Mouse (Mus musculus): ENCODE data around the gene Cdh13. TPM values are rescaled to one million over a fixed set of nuclear protein-coding genes. Genes with fewer than 3 reads are reported as not detected.

Cdh13 gene
- polyA plus RNA-seq, 1 experiment from 2014 or later = 56.3 TPM

GRCm38 (mm10) chr8:118313426-118314187, 30.1 kb downstream of the Cdh13 start:
- peak; percentile 56; the same call in 1 of the 2 replicates for ATAC-seq
- H3K36me3 ChIP-seq = no peaks in the 10 kb centered on the region
- no peaks in the 10 kb centered on the region for H3K27me3 ChIP-seq
- H3K9ac ChIP-seq (replicated peaks) = no peak overlapping the region
- 69% methylated on average over 17 of the region's 17 CpGs for WGBS
- no peak overlapping the region for H3K4me3 ChIP-seq (replicated peaks)
- no peak overlapping the region for H3K4me2 ChIP-seq (replicated peaks)
- H3K9me3 ChIP-seq = no peaks in the 10 kb centered on the region
- H3K27ac ChIP-seq = 0 out of 2 replicates have a peak overlapping the region, but pooled peaks have one; percentile 56
- peaks cover 12% of the 10 kb centered on the region for H3K4me1 ChIP-seq (replicated peaks)

GRCm38 (mm10) chr8:118314188-118314563, 30.6 kb downstream of the Cdh13 start:
- H3K4me2 ChIP-seq (replicated peaks) = no peak overlapping the region
- no peak overlapping the region for H3K9ac ChIP-seq (replicated peaks)
- ATAC-seq = no peak
- no peaks in the 10 kb centered on the region for H3K27me3 ChIP-seq
- no peak overlapping the region for H3K4me3 ChIP-seq (replicated peaks)
- 82% methylated on average over 6 of the region's 6 CpGs for WGBS
- H3K4me1 ChIP-seq (replicated peaks) = peaks cover 12% of the 10 kb centered on the region
- H3K36me3 ChIP-seq = no peaks in the 10 kb centered on the region
- no peaks in the 10 kb centered on the region for H3K9me3 ChIP-seq
- no peak overlapping the region for H3K27ac ChIP-seq

- Histone ChIP-seq H3K4me1 (replicated peaks) (peaks cover 12% of the 10 kb centered on the region), H3K9me3 (no peaks in the 10 kb centered on the region), H3K27ac (no peak overlapping the region), H3K36me3 (no peaks in the 10 kb centered on the region), H3K9ac (replicated peaks) (no peak overlapping the region), H3K4me2 (replicated peaks) (no peak overlapping the region), H3K27me3 (no peaks in the 10 kb centered on the region), H3K4me3 (replicated peaks) (no peak overlapping the region)
- WGBS = 93% methylated on average over 7 of the region's 7 CpGs
- no peak for ATAC-seq
These were observed 31.4 kb downstream of the Cdh13 start for GRCm38 (mm10) chr8:118314932-118315331.

GRCm38 (mm10) chr8:118316440-118316839, 32.9 kb downstream of the Cdh13 start:
- no peaks in the 10 kb centered on the region for H3K36me3 ChIP-seq
- H3K9ac ChIP-seq (replicated peaks) = no peak overlapping the region
- no peak for ATAC-seq
- H3K9me3 ChIP-seq = no peaks in the 10 kb centered on the region
- H3K27ac ChIP-seq = no peak overlapping the region
- WGBS = 90% methylated on average over 12 of the region's 12 CpGs
- H3K27me3 ChIP-seq = no peaks in the 10 kb centered on the region
- H3K4me3 ChIP-seq (replicated peaks) = no peak overlapping the region
- peaks cover 9% of the 10 kb centered on the region for H3K4me1 ChIP-seq (replicated peaks)
- H3K4me2 ChIP-seq (replicated peaks) = no peak overlapping the region

- Histone ChIP-seq H3K36me3 (no peaks in the 10 kb centered on the region), H3K9ac (replicated peaks) (no peak overlapping the region), H3K4me2 (replicated peaks) (no peak overlapping the region), H3K27me3 (no peaks in the 10 kb centered on the region), H3K9me3 (no peaks in the 10 kb centered on the region), H3K4me3 (replicated peaks) (no peak overlapping the region), H3K27ac (no peak overlapping the region), H3K4me1 (replicated peaks) (no peaks in the 10 kb centered on the region)
- WGBS = 66% methylated on average over 1 of the region's 1 CpGs
- no peak for ATAC-seq
These were observed 37.0 kb downstream of the Cdh13 start for GRCm38 (mm10) chr8:118320566-118320965.

- ATAC-seq = no peak
- WGBS = 77% methylated on average over 3 of the region's 3 CpGs
These were observed 39.9 kb downstream of the Cdh13 start for GRCm38 (mm10) chr8:118323421-118323820.

GRCm38 (mm10) chr8:118334933-118335332, 51.4 kb downstream of the Cdh13 start:
- no peak for ATAC-seq
- no peak overlapping the region for H3K4me3 ChIP-seq (replicated peaks)
- 77% methylated on average over 7 of the region's 7 CpGs for WGBS

More at GRCm38 (mm10) chr8:118323421-118323820, 39.9 kb downstream of the Cdh13 start:
- Histone ChIP-seq H3K36me3 (no peaks in the 10 kb centered on the region), H3K9me3 (no peaks in the 10 kb centered on the region), H3K27ac (no peak overlapping the region), H3K9ac (replicated peaks) (no peak overlapping the region), H3K4me3 (replicated peaks) (no peak overlapping the region), H3K4me1 (replicated peaks) (no peaks in the 10 kb centered on the region), H3K4me2 (replicated peaks) (no peak overlapping the region), H3K27me3 (no peaks in the 10 kb centered on the region)

GRCm38 (mm10) chr8:118339711-118340110, 56.2 kb downstream of the Cdh13 start:
- no peak for ATAC-seq

More at GRCm38 (mm10) chr8:118334933-118335332, 51.4 kb downstream of the Cdh13 start:
- no peaks in the 10 kb centered on the region for H3K9me3 ChIP-seq
- H3K4me1 ChIP-seq (replicated peaks) = peaks cover 9% of the 10 kb centered on the region
- no peaks in the 10 kb centered on the region for H3K36me3 ChIP-seq
- no peak overlapping the region for H3K9ac ChIP-seq (replicated peaks)
- no peak overlapping the region for H3K4me2 ChIP-seq (replicated peaks)
- H3K27ac ChIP-seq = no peak overlapping the region
- no peaks in the 10 kb centered on the region for H3K27me3 ChIP-seq

GRCm38 (mm10) chr8:118343267-118343666, 59.7 kb downstream of the Cdh13 start:
- ATAC-seq = no peak
- H3K9me3 ChIP-seq = no peaks in the 10 kb centered on the region
- no peak overlapping the region for H3K4me2 ChIP-seq (replicated peaks)
- no peak overlapping the region for H3K27ac ChIP-seq
- no peak overlapping the region for H3K4me3 ChIP-seq (replicated peaks)
- H3K9ac ChIP-seq (replicated peaks) = no peak overlapping the region
- WGBS = 74% methylated on average over 4 of the region's 4 CpGs
- no peaks in the 10 kb centered on the region for H3K27me3 ChIP-seq
- peaks cover 11% of the 10 kb centered on the region for H3K4me1 ChIP-seq (replicated peaks)
- H3K36me3 ChIP-seq = no peaks in the 10 kb centered on the region

More at GRCm38 (mm10) chr8:118339711-118340110, 56.2 kb downstream of the Cdh13 start:
- H3K9me3 ChIP-seq = no peaks in the 10 kb centered on the region
- H3K4me2 ChIP-seq (replicated peaks) = no peak overlapping the region
- H3K36me3 ChIP-seq = no peaks in the 10 kb centered on the region
- peaks cover 11% of the 10 kb centered on the region for H3K4me1 ChIP-seq (replicated peaks)
- 40% methylated on average over 3 of the region's 3 CpGs for WGBS
- H3K9ac ChIP-seq (replicated peaks) = no peak overlapping the region
- no peak overlapping the region for H3K4me3 ChIP-seq (replicated peaks)
- no peaks in the 10 kb centered on the region for H3K27me3 ChIP-seq
- H3K27ac ChIP-seq = 0 out of 2 replicates have a peak overlapping the region, but pooled peaks have one; percentile 21

- H3K4me3 ChIP-seq (replicated peaks) = no peak overlapping the region
These were observed 65.4 kb downstream of the Cdh13 start for GRCm38 (mm10) chr8:118348710-118349489.

GRCm38 (mm10) chr8:118350136-118350535, 66.6 kb downstream of the Cdh13 start:
- Histone ChIP-seq H3K27me3 (no peaks in the 10 kb centered on the region), H3K9ac (replicated peaks) (no peak overlapping the region), H3K27ac (no peak overlapping the region), H3K4me3 (replicated peaks) (no peak overlapping the region), H3K4me1 (replicated peaks) (no peaks in the 10 kb centered on the region), H3K4me2 (replicated peaks) (no peak overlapping the region), H3K9me3 (no peaks in the 10 kb centered on the region), H3K36me3 (no peaks in the 10 kb centered on the region)
- no peak for ATAC-seq
- 40% methylated on average over 7 of the region's 7 CpGs for WGBS

More at GRCm38 (mm10) chr8:118348710-118349489, 65.4 kb downstream of the Cdh13 start:
- H3K9ac ChIP-seq (replicated peaks) = no peak overlapping the region
- ATAC-seq = no peak
- H3K27me3 ChIP-seq = no peaks in the 10 kb centered on the region
- H3K4me1 ChIP-seq (replicated peaks) = no peaks in the 10 kb centered on the region
- no peaks in the 10 kb centered on the region for H3K9me3 ChIP-seq
- H3K36me3 ChIP-seq = no peaks in the 10 kb centered on the region
- WGBS = 89% methylated on average over 9 of the region's 9 CpGs
- H3K27ac ChIP-seq = no peak overlapping the region
- H3K4me2 ChIP-seq (replicated peaks) = no peak overlapping the region

- Histone ChIP-seq H3K4me2 (replicated peaks) (no peak overlapping the region), H3K9me3 (no peaks in the 10 kb centered on the region), H3K9ac (replicated peaks) (no peak overlapping the region), H3K4me3 (replicated peaks) (no peak overlapping the region), H3K4me1 (replicated peaks) (no peaks in the 10 kb centered on the region), H3K27me3 (no peaks in the 10 kb centered on the region), H3K27ac (no peak overlapping the region), H3K36me3 (no peaks in the 10 kb centered on the region)
- ATAC-seq = no peak
- WGBS = 82% methylated on average over 4 of the region's 4 CpGs
These were observed 69.5 kb downstream of the Cdh13 start for GRCm38 (mm10) chr8:118353022-118353421.
